Mouse (Mus musculus): ENCODE data around the gene Ece1. TPM values are rescaled to one million over a fixed set of nuclear protein-coding genes. Genes with fewer than 3 reads are reported as not detected.
"Not testable (repeated sequence)": the region's sequence is repeated elsewhere in the genome, so short reads cannot be mapped to it uniquely, and the experiment has no call there.

Ece1 gene
- polyA plus RNA-seq (2012; rRNA removed) = 22.6 and 30.2 TPM in 2 replicates

GRCm38 (mm10) chr4:137862019-137862418 is at the start of gene Ece1:
TSS of gene Ece1 (plus strand) at chr4:137862237.
- WGBS = under 1% methylated on average over 37 of the region's 37 CpGs
- DNase-seq (ENCODE audit: low read depth, low spot score) = no peak

- WGBS = 57% methylated on average over 13 of the region's 13 CpGs
- no peak for DNase-seq (ENCODE audit: low read depth, low spot score)
Measured at GRCm38 (mm10) chr4:137812946-137813708, 48.9 kb upstream of the Ece1 start.

GRCm38 (mm10) chr4:137814140-137814539 is 47.9 kb upstream of the Ece1 start:
- WGBS = 72% methylated on average over 7 of the region's 7 CpGs
- no peak for DNase-seq (ENCODE audit: low read depth, low spot score)

GRCm38 (mm10) chr4:137815473-137815872 is 46.6 kb upstream of the Ece1 start:
- DNase-seq (ENCODE audit: low read depth, low spot score) = no peak
- WGBS = 65% methylated on average over 3 of the region's 3 CpGs

- no peak for DNase-seq (ENCODE audit: low read depth, low spot score)
- WGBS = 63% methylated on average over 7 of the region's 7 CpGs
Measured at GRCm38 (mm10) chr4:137816216-137816615, 45.8 kb upstream of the Ece1 start.

- 56% methylated on average over 3 of the region's 3 CpGs for WGBS
- DNase-seq (ENCODE audit: low read depth, low spot score) = no peak
Measured at GRCm38 (mm10) chr4:137818341-137818740, 43.7 kb upstream of the Ece1 start.

- WGBS = 40% methylated on average over 2 of the region's 2 CpGs
- no peak for DNase-seq (ENCODE audit: low read depth, low spot score)
Measured at GRCm38 (mm10) chr4:137819487-137819886, 42.5 kb upstream of the Ece1 start.

GRCm38 (mm10) chr4:137820721-137821120 is 41.3 kb upstream of the Ece1 start:
- DNase-seq (ENCODE audit: low read depth, low spot score) = no peak
- WGBS = 16% methylated on average over 3 of the region's 3 CpGs

- DNase-seq (ENCODE audit: low read depth, low spot score) = no peak
- WGBS = 91% methylated on average over 5 of the region's 5 CpGs
Measured at GRCm38 (mm10) chr4:137822537-137822936, 39.5 kb upstream of the Ece1 start.

GRCm38 (mm10) chr4:137823542-137823941 is 38.5 kb upstream of the Ece1 start:
- DNase-seq (ENCODE audit: low read depth, low spot score) = no peak
- WGBS = 84% methylated on average over 3 of the region's 3 CpGs

- 47% methylated on average over 2 of the region's 2 CpGs for WGBS
- DNase-seq (ENCODE audit: low read depth, low spot score) = no peak
Measured at GRCm38 (mm10) chr4:137824881-137825280, 37.2 kb upstream of the Ece1 start.

- no peak for DNase-seq (ENCODE audit: low read depth, low spot score)
- WGBS = 24% methylated on average over 6 of the region's 6 CpGs
Measured at GRCm38 (mm10) chr4:137830380-137830779, 31.7 kb upstream of the Ece1 start.

- 75% methylated on average over 11 of the region's 11 CpGs for WGBS
- DNase-seq (ENCODE audit: low read depth, low spot score) = no peak
Measured at GRCm38 (mm10) chr4:137831598-137831997, 30.4 kb upstream of the Ece1 start.

- DNase-seq (ENCODE audit: low read depth, low spot score) = no peak
- WGBS = 19% methylated on average over 14 of the region's 14 CpGs
Measured at GRCm38 (mm10) chr4:137835624-137836337, 26.3 kb upstream of the Ece1 start.

GRCm38 (mm10) chr4:137836741-137837140 is 25.3 kb upstream of the Ece1 start:
- DNase-seq (ENCODE audit: low read depth, low spot score) = no peak
- WGBS = 67% methylated on average over 5 of the region's 5 CpGs

GRCm38 (mm10) chr4:137837792-137838191 is 24.2 kb upstream of the Ece1 start:
- DNase-seq (ENCODE audit: low read depth, low spot score) = no peak
- 67% methylated on average over 8 of the region's 8 CpGs for WGBS

GRCm38 (mm10) chr4:137838791-137839190 is 23.2 kb upstream of the Ece1 start:
- 77% methylated on average over 2 of the region's 2 CpGs for WGBS
- no peak for DNase-seq (ENCODE audit: low read depth, low spot score)

GRCm38 (mm10) chr4:137839452-137839851 is 22.6 kb upstream of the Ece1 start:
- WGBS = 82% methylated on average over 5 of the region's 5 CpGs
- DNase-seq (ENCODE audit: low read depth, low spot score) = no peak

- 22% methylated on average over 11 of the region's 11 CpGs for WGBS
- DNase-seq (ENCODE audit: low read depth, low spot score) = no peak
Measured at GRCm38 (mm10) chr4:137844656-137845055, 17.4 kb upstream of the Ece1 start.

GRCm38 (mm10) chr4:137847651-137848050 is 14.4 kb upstream of the Ece1 start:
- not testable (repeated sequence) for DNase-seq (ENCODE audit: low read depth, low spot score)
- WGBS = 84% methylated on average over 8 of the region's 8 CpGs

GRCm38 (mm10) chr4:137850161-137850560 is 11.9 kb upstream of the Ece1 start:
- DNase-seq (ENCODE audit: low read depth, low spot score) = no peak
- 96% methylated on average over 6 of the region's 6 CpGs for WGBS

Data from large intestine, adult 2 months (tissue).